Mouse (Mus musculus): ENCODE data around the gene Vmn2r56. TPM values are rescaled to one million over a fixed set of nuclear protein-coding genes. Genes with fewer than 3 reads are reported as not detected.
"Not testable (repeated sequence)": the region's sequence is repeated elsewhere in the genome, so short reads cannot be mapped to it uniquely, and the experiment has no call there.

Gene Vmn2r56
- total and polyA plus RNA-seq, 2 experiments from 2014 or later: 0.10 TPM; not detected in 1

- no peaks in the 10 kb centered on the region for H3K4me1 ChIP-seq (ENCODE audit: insufficient read depth, low read length)
- WGBS: 75% methylated on average over 24 of the region's 24 CpGs
- H3K27me3 ChIP-seq (ENCODE audit: insufficient read depth, low read length): no peaks in the 10 kb centered on the region
- ATAC-seq (peak; percentile 51; the same call in 1 of the 2 replicates), DNase-seq (ENCODE audit: low spot score) (peak; percentile 44)
- H3K27ac ChIP-seq: no peak overlapping the region
- H3K9ac ChIP-seq (replicated peaks; ENCODE audit: low read length): no peak overlapping the region
- 0 out of 2 replicates have a peak overlapping the region, but pooled peaks have one; percentile 1 for H3K4me2 ChIP-seq (ENCODE audit: low read depth, low read length)
- peaks cover 4% of the 10 kb centered on the region; the same call in 1 of the 2 replicates for H3K9me3 ChIP-seq (ENCODE audit: low read length)
- no peaks in the 10 kb centered on the region for H3K36me3 ChIP-seq (ENCODE audit: insufficient read depth, low read length)
- peak overlapping the region; percentile 10; the same call in 1 of the 2 replicates for H3K4me3 ChIP-seq (ENCODE audit: low read length)
- no peak for TF ChIP-seq CTCF (IDR thresholded peaks at IDR 0.05; ENCODE audit: low read depth)
Observed at GRCm38 (mm10) chr7:12749431-12750198, 14.8 kb upstream of the Vmn2r56 start.

GRCm38 (mm10) chr7:12684903-12685302 is 49.9 kb downstream of the Vmn2r56 start, which contains the start of gene Vmn2r55:
TSS of gene Vmn2r55 (minus strand) at chr7:12685003.
- WGBS: 89% methylated on average over 3 of the region's 3 CpGs
- not testable (repeated sequence) for H3K4me3 ChIP-seq (ENCODE audit: low read length); H3K4me1 ChIP-seq (ENCODE audit: insufficient read depth, low read length); H3K36me3 ChIP-seq (ENCODE audit: insufficient read depth, low read length); H3K9ac ChIP-seq (replicated peaks; ENCODE audit: low read length); H3K9me3 ChIP-seq (ENCODE audit: low read length); H3K27me3 ChIP-seq (ENCODE audit: insufficient read depth, low read length); H3K27ac ChIP-seq; H3K4me2 ChIP-seq (ENCODE audit: low read depth, low read length); DNase-seq (ENCODE audit: low spot score); ATAC-seq

DNA sequence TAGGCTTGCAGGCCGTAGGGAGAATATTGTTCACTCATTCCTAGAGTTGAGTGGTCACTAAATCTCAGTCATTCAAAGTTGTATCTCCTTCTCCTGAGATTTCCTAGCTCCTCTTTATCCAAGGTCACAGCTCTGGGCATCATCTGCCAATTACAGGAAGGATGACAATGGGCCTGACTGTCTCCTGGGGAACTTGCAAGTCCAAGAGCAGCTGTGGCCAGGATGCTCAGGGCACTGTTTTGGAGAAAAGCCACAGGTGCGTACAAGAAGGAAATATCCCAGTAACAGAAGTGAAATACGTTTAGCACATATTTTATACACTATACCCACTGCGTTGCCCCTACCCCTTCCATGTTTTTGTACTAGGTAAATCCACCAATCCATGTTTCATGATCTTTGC is 94.6 kb downstream of the Vmn2r56 start, which contains the start of gene Vmn2r54:
Vmn2r54 (minus strand) TSS at position 101 of the 400 bp plus-strand sequence.
- H3K4me2 ChIP-seq (ENCODE audit: low read depth, low read length); H3K9ac ChIP-seq (replicated peaks; ENCODE audit: low read length); ATAC-seq; H3K9me3 ChIP-seq (ENCODE audit: low read length); H3K27me3 ChIP-seq (ENCODE audit: insufficient read depth, low read length); H3K4me1 ChIP-seq (ENCODE audit: insufficient read depth, low read length); DNase-seq (ENCODE audit: low spot score); H3K36me3 ChIP-seq (ENCODE audit: insufficient read depth, low read length); H3K27ac ChIP-seq; H3K4me3 ChIP-seq (ENCODE audit: low read length): not testable (repeated sequence)
- WGBS: 76% methylated on average over 3 of the region's 4 CpGs

Other genes with a start within 250 kb of the Vmn2r56 start
- gene 2900092C05Rik, start 222.5 kb downstream of the Vmn2r56 start, total RNA-seq (2014; rRNA removed): not detected in 2 replicates
- not detected in 2 replicates for gene 2900092C05Rik, start 222.5 kb downstream of the Vmn2r56 start, polyA plus RNA-seq (2015; fragmentation: Nextera tagmentation; extraction: Ambion mirVana)
- gene Vmn2r53, start 126.2 kb downstream of the Vmn2r56 start, total RNA-seq (2014; rRNA removed): 0.04 and 0.05 TPM in 2 replicates
- not detected in 2 replicates for gene Vmn2r53, start 126.2 kb downstream of the Vmn2r56 start, polyA plus RNA-seq (2015; fragmentation: Nextera tagmentation; extraction: Ambion mirVana)
- gene Vmn2r54, start 94.7 kb downstream of the Vmn2r56 start, total RNA-seq (2014; rRNA removed): not detected in 2 replicates
- not detected in 2 replicates for gene Vmn2r54, start 94.7 kb downstream of the Vmn2r56 start, polyA plus RNA-seq (2015; fragmentation: Nextera tagmentation; extraction: Ambion mirVana)
- not detected in 2 replicates for gene Vmn2r55, start 50.0 kb downstream of the Vmn2r56 start, total RNA-seq (2014; rRNA removed)
- gene Vmn2r55, start 50.0 kb downstream of the Vmn2r56 start, polyA plus RNA-seq (2015; fragmentation: Nextera tagmentation; extraction: Ambion mirVana): not detected in 2 replicates
- 17.3 and 18.1 TPM in 2 replicates for gene Zscan18, start 68.6 kb upstream of the Vmn2r56 start, total RNA-seq (2014; rRNA removed)
- 19.6 and 20.0 TPM in 2 replicates for gene Zscan18, start 68.6 kb upstream of the Vmn2r56 start, polyA plus RNA-seq (2015; fragmentation: Nextera tagmentation; extraction: Ambion mirVana)
- gene Zfp329, start 83.9 kb upstream of the Vmn2r56 start, total RNA-seq (2014; rRNA removed): 10.7 and 14.8 TPM in 2 replicates
- 17.1 and 17.2 TPM in 2 replicates for gene Zfp329, start 83.9 kb upstream of the Vmn2r56 start, polyA plus RNA-seq (2015; fragmentation: Nextera tagmentation; extraction: Ambion mirVana)
- 15.2 and 31.8 TPM in 2 replicates for gene Zfp110, start 99.8 kb upstream of the Vmn2r56 start, total RNA-seq (2014; rRNA removed)
- gene Zfp110, start 99.8 kb upstream of the Vmn2r56 start, polyA plus RNA-seq (2015; fragmentation: Nextera tagmentation; extraction: Ambion mirVana): 16.6 and 18.1 TPM in 2 replicates
- 7.7 and 10.7 TPM in 2 replicates for gene Zfp128, start 146.2 kb upstream of the Vmn2r56 start, total RNA-seq (2014; rRNA removed)
- 1.9 and 2.1 TPM in 2 replicates for gene Zfp128, start 146.2 kb upstream of the Vmn2r56 start, polyA plus RNA-seq (2015; fragmentation: Nextera tagmentation; extraction: Ambion mirVana)
- 7.4 and 7.7 TPM in 2 replicates for gene Zscan22, start 162.8 kb upstream of the Vmn2r56 start, total RNA-seq (2014; rRNA removed)
- gene Zscan22, start 162.8 kb upstream of the Vmn2r56 start, polyA plus RNA-seq (2015; fragmentation: Nextera tagmentation; extraction: Ambion mirVana): 2.5 and 2.9 TPM in 2 replicates
- gene Rps5, start 187.3 kb upstream of the Vmn2r56 start, total RNA-seq (2014; rRNA removed): 1,864 and 2,267 TPM in 2 replicates
- 646 and 658 TPM in 2 replicates for gene Rps5, start 187.3 kb upstream of the Vmn2r56 start, polyA plus RNA-seq (2015; fragmentation: Nextera tagmentation; extraction: Ambion mirVana)
- 2.5 and 3.0 TPM in 2 replicates for gene Rnf225, start 192.4 kb upstream of the Vmn2r56 start, total RNA-seq (2014; rRNA removed)
- 1.1 TPM in 2 replicates for gene Rnf225, start 192.4 kb upstream of the Vmn2r56 start, polyA plus RNA-seq (2015; fragmentation: Nextera tagmentation; extraction: Ambion mirVana)
- 25.5 and 30.1 TPM in 2 replicates for gene Zfp324, start 230.8 kb upstream of the Vmn2r56 start, total RNA-seq (2014; rRNA removed)
- gene Zfp324, start 230.8 kb upstream of the Vmn2r56 start, polyA plus RNA-seq (2015; fragmentation: Nextera tagmentation; extraction: Ambion mirVana): 6.8 and 7.1 TPM in 2 replicates
- gene Zfp446, start 242.8 kb upstream of the Vmn2r56 start, total RNA-seq (2014; rRNA removed): 8.9 and 10.9 TPM in 2 replicates
- 7.6 and 7.9 TPM in 2 replicates for gene Zfp446, start 242.8 kb upstream of the Vmn2r56 start, polyA plus RNA-seq (2015; fragmentation: Nextera tagmentation; extraction: Ambion mirVana)